Mouse (Mus musculus) C2C12 (cell line): ENCODE measurements around the gene Mok.

ENCODE experiments used
- CEBPB ChIP-seq: IDR thresholded peaks from one replicate; pipeline ENCODE4 v1.6.1; 2011; ENCODE audit warnings: low read depth, mild to moderate bottlenecking, control low read depth, moderate library complexity
- CTCF ChIP-seq: IDR thresholded peaks from one replicate; pipeline ENCODE4 v1.5.1; 2011; ENCODE audit not compliant: control insufficient read depth, insufficient read depth, insufficient read length
- FOSL1 ChIP-seq: IDR thresholded peaks from one replicate; pipeline ENCODE4 v1.8.0; 2011; ENCODE audit warnings: mild to moderate bottlenecking, low read length; ENCODE audit not compliant: poor library complexity, insufficient read depth, severe bottlenecking
- MAX ChIP-seq: IDR thresholded peaks from one replicate; pipeline ENCODE4 v1.6.1; 2011; ENCODE audit warnings: mild to moderate bottlenecking, control low read depth
- MYOD1 ChIP-seq: IDR thresholded peaks from one replicate; pipeline ENCODE4 v1.6.1; 2011; ENCODE audit warnings: low read depth; ENCODE audit not compliant: control insufficient read depth, insufficient read length
- MYOG ChIP-seq: IDR thresholded peaks from one replicate; pipeline ENCODE4 v1.6.1; 2011; ENCODE audit not compliant: control insufficient read depth, insufficient read length; ENCODE audit errors: extremely low read depth
- USF1 ChIP-seq: IDR thresholded peaks from one replicate; pipeline ENCODE4 v1.6.1; 2011; ENCODE audit warnings: low read depth, mild to moderate bottlenecking, control low read depth, moderate library complexity

DNA sequence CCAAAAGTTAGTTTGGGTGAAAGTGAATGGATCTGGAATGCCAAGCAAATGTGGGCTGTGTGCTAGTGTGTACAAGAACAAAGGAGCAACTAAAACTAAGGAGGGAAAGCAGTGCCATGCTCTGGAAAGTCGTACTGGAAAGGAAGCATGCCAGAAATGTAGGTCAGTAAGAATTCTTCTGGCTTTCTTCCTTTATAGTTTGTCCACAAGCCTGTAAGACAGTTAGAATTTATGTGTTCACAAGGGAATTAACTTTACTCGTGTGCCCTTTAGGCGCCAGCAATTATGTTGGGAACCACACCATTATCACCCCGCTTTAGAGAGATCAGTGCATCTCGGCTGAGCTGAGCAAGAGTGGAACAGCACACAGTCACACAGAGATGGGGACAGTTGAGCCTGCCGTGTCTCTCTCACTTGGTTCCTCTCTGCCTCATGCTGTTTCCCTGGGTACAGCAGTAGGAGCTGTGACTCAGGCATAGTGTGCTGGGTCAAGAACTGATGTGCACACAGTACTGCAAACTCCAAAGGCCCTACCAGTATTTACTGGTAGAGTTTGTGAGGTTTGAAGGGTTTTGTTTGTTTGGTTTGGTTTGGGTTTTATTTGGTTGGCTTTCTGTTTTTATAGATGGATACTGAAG lies 71.0 kb downstream of the Mok start:
- TF ChIP-seq MYOG (no peak), CTCF (no peak), USF1 (no peak), MAX (no peak), MYOD1 (no peak), FOSL1 (no peak), CEBPB (no peak)
